Mouse (Mus musculus) hindbrain, postnatal 0 days (tissue): Measurements from ENCODE around the gene Rad54l2. TPM values are rescaled to one million over a fixed set of nuclear protein-coding genes. Genes with fewer than 3 reads are reported as not detected.

Experiments used
- ATAC-seq: fragments of 200-750 bp; cut with Nextera tagmentation; 2 replicates; pipeline ENCODE4 v1.8.0; 2017; ENCODE audit warnings: mild to moderate bottlenecking, moderate TSS enrichment, moderate library complexity
- DNase-seq: peaks from one replicate; pipeline ENCODE4 v3.0.0-alpha.2; 2015; ENCODE audit warnings: low spot score
- H3K27ac ChIP-seq: fragments of 300-500 bp; sonication (generic); 2 replicates; pipeline ENCODE4 v1.5.1; 2014; ENCODE audit warnings: mild to moderate bottlenecking
- H3K27me3 ChIP-seq: fragments of 300-500 bp; sonication (generic); 2 replicates; pipeline ENCODE4 v1.6.1; 2014; ENCODE audit warnings: low read length, mixed read lengths; ENCODE audit not compliant: insufficient read depth
- H3K36me3 ChIP-seq: fragments of 300-500 bp; sonication (generic); 2 replicates; pipeline ENCODE4 v1.6.1; 2014; ENCODE audit warnings: low read length, mixed read lengths; ENCODE audit not compliant: insufficient read depth
- H3K4me1 ChIP-seq: fragments of 300-500 bp; sonication (generic); 2 replicates; pipeline ENCODE4 v1.6.1; 2014; ENCODE audit warnings: antibody characterized with exemption, low read length, mixed read lengths; ENCODE audit not compliant: insufficient read depth
- H3K4me2 ChIP-seq: fragments of 300-500 bp; sonication (generic); 2 replicates; pipeline ENCODE4 v1.6.1; 2014; ENCODE audit warnings: low read depth, mild to moderate bottlenecking, low read length, moderate library complexity, mixed read lengths
- H3K4me3 ChIP-seq: fragments of 300-500 bp; sonication (generic); 2 replicates; pipeline ENCODE4 v1.5.1; 2014; ENCODE audit warnings: low read length
- H3K9ac ChIP-seq: fragments of 300-500 bp; sonication (generic); replicated peaks from 2 replicates; pipeline ENCODE4 v1.6.1; 2014; ENCODE audit warnings: mild to moderate bottlenecking, low read length, moderate library complexity, mixed read lengths
- H3K9me3 ChIP-seq: fragments of 300-500 bp; sonication (generic); 2 replicates; pipeline ENCODE4 v1.6.1; 2016; ENCODE audit warnings: low read length, mixed read lengths
- CTCF ChIP-seq: IDR thresholded peaks from 2 replicates; pipeline ENCODE4 v1.5.1; 2016; ENCODE audit warnings: antibody characterized with exemption, control low read depth, low read depth
- WGBS: fragments of 180-500 bp; shearing (Covaris S2); extraction: QIAGEN DNeasy Blood & Tissue Kit; methylation state at CpG from one replicate; pipeline ENCODE4 v1.1.7; 2014; 5-methylcytosine and 5-hydroxymethylcytosine counted together
- polyA plus RNA-seq: library from polyadenylated mRNA; unstranded; fragments of >200 nt; fragmentation: Nextera tagmentation; extraction: Ambion mirVana; gene quantifications from 2 replicates; pipeline ENCODE4 v1.2.1, GENCODE M21; 2015
- total RNA-seq: library from RNA; depleted of rRNA; stranded (reverse); fragments of >200 nt; gene quantifications from 2 replicates; pipeline ENCODE4 v1.2.3, GENCODE M21; 2014

Gene Rad54l2
- total and polyA plus RNA-seq, 2 experiments from 2014 or later: 4.6 to 32.1 TPM

GRCm38 (mm10) chr9:106688834-106689233, 100.2 kb downstream of the Rad54l2 start:
- H3K4me2 ChIP-seq: no peak overlapping the region
- WGBS: 86% methylated on average over 8 of the region's 8 CpGs
- no peaks in the 10 kb centered on the region; the same call in 1 of the 2 replicates for H3K36me3 ChIP-seq
- no peaks in the 10 kb centered on the region for H3K9me3 ChIP-seq
- H3K27me3 ChIP-seq: no peaks in the 10 kb centered on the region
- no peak for ATAC-seq
- peaks cover 9% of the 10 kb centered on the region; the same call in 1 of the 2 replicates for H3K4me1 ChIP-seq
- no peak overlapping the region for H3K4me3 ChIP-seq
- TF ChIP-seq CTCF: no peak
- no peak for DNase-seq
- no peak overlapping the region for H3K9ac ChIP-seq
- no peak overlapping the region for H3K27ac ChIP-seq

- Histone ChIP-seq H3K4me3 (no peak overlapping the region), H3K27me3 (no peaks in the 10 kb centered on the region), H3K9ac (no peak overlapping the region), H3K36me3 (no peaks in the 10 kb centered on the region), H3K9me3 (no peaks in the 10 kb centered on the region), H3K4me1 (peaks cover 9% of the 10 kb centered on the region; the same call in 1 of the 2 replicates), H3K27ac (no peak overlapping the region), H3K4me2 (no peak overlapping the region)
- TF ChIP-seq CTCF: peak; percentile 91
- DNase-seq: peak; percentile 87
- WGBS: 34% methylated on average over 8 of the region's 8 CpGs
- ATAC-seq: peak; percentile 75
These were observed 101.9 kb downstream of the Rad54l2 start for GRCm38 (mm10) chr9:106686983-106687650.

GRCm38 (mm10) chr9:106685249-106686101, 103.5 kb downstream of the Rad54l2 start, which contains the start of gene Tex264:
Tex264 (minus strand) TSS chr9:106685927.
- Histone ChIP-seq H3K36me3 (peaks cover 14% of the 10 kb centered on the region), H3K4me3 (peak within 1 kb of the TSS; percentile 89), H3K9me3 (no peaks in the 10 kb centered on the region), H3K27ac (peak within 1 kb of the TSS; percentile 70), H3K4me1 (peaks cover 9% of the 10 kb centered on the region; the same call in 1 of the 2 replicates), H3K4me2 (peak within 1 kb of the TSS; percentile 99), H3K27me3 (no peaks in the 10 kb centered on the region), H3K9ac (peak within 1 kb of the TSS; percentile 65)
- ATAC-seq (peak; percentile 82), DNase-seq (peak; percentile 89)
- under 1% methylated on average over 76 of the region's 86 CpGs for WGBS
- no peak for TF ChIP-seq CTCF

GRCm38 (mm10) chr9:106684918-106685248, 104.1 kb downstream of the Rad54l2 start:
- H3K4me2 ChIP-seq: peak overlapping the region; percentile 99
- no peaks in the 10 kb centered on the region for H3K27me3 ChIP-seq
- H3K9ac ChIP-seq: peak overlapping the region; percentile 65
- TF ChIP-seq CTCF: no peak
- peak overlapping the region; percentile 70; the same call in 1 of the 2 replicates for H3K27ac ChIP-seq
- no peaks in the 10 kb centered on the region for H3K9me3 ChIP-seq
- peak overlapping the region; percentile 89 for H3K4me3 ChIP-seq
- H3K36me3 ChIP-seq: peaks cover 19% of the 10 kb centered on the region
- ATAC-seq (peak; percentile 22), DNase-seq (no peak)
- 5% methylated on average over 11 of the region's 14 CpGs for WGBS
- peaks cover 9% of the 10 kb centered on the region; the same call in 1 of the 2 replicates for H3K4me1 ChIP-seq

GRCm38 (mm10) chr9:106684093-106684872, 104.7 kb downstream of the Rad54l2 start:
- H3K4me1 ChIP-seq: peaks cover 9% of the 10 kb centered on the region; the same call in 1 of the 2 replicates
- no peaks in the 10 kb centered on the region for H3K27me3 ChIP-seq
- TF ChIP-seq CTCF: no peak
- ATAC-seq (no peak), DNase-seq (no peak)
- no peaks in the 10 kb centered on the region for H3K9me3 ChIP-seq
- peak overlapping the region; percentile 65; the same call in 1 of the 2 replicates for H3K9ac ChIP-seq
- H3K36me3 ChIP-seq: peaks cover 24% of the 10 kb centered on the region
- peak overlapping the region; percentile 89 for H3K4me3 ChIP-seq
- H3K4me2 ChIP-seq: peak overlapping the region; percentile 99
- H3K27ac ChIP-seq: no peak overlapping the region
- WGBS: 81% methylated on average over 6 of the region's 6 CpGs

GRCm38 (mm10) chr9:106681026-106681425, 108.0 kb downstream of the Rad54l2 start:
- WGBS: 81% methylated on average over 9 of the region's 9 CpGs
- no peak for ATAC-seq
- peaks cover 9% of the 10 kb centered on the region; the same call in 1 of the 2 replicates for H3K4me1 ChIP-seq
- H3K9ac ChIP-seq: no peak overlapping the region
- no peaks in the 10 kb centered on the region for H3K9me3 ChIP-seq
- H3K4me3 ChIP-seq: no peak overlapping the region
- no peak overlapping the region for H3K4me2 ChIP-seq
- H3K27ac ChIP-seq: no peak overlapping the region
- H3K27me3 ChIP-seq: no peaks in the 10 kb centered on the region
- peaks cover 38% of the 10 kb centered on the region for H3K36me3 ChIP-seq
- DNase-seq: no peak
- TF ChIP-seq CTCF: no peak
